In genomic region chr14:121417594-121417993, GRCm38 (mm10) we compare ENCODE assay signal across 11 mouse cellular contexts. TPM values are rescaled to one million over a fixed set of nuclear protein-coding genes. Genes with fewer than 3 reads are reported as not detected.
DNase-seq lines count a peak whose midpoint lies in the region; ATAC-seq and TF ChIP-seq lines count a peak whose summit lies in the region.
"Had no signal": no experiment of that assay in that cellular context is flagged by ENCODE, and none has a peak within 500 bp of the region (broad histone marks: within the 10 kb centered on the region; RNA-seq: fewer than 3 reads in every experiment).

No protein-coding gene starts in this region.

- H3K36me3 ChIP-seq in limb, embryonic 14.5 days (ENCODE audit: control insufficient read depth, insufficient read depth, low read length): no peaks in the 10 kb centered on the region
- H3K36me3 ChIP-seq in limb, embryonic 10.5 days: no peaks in the 10 kb centered on the region
- H3K36me3 ChIP-seq: hindbrain, embryonic 13.5 days had no signal

- no peaks in the 10 kb centered on the region for H3K9me3 ChIP-seq in limb, embryonic 14.5 days (ENCODE audit: control insufficient read depth, low read length)
- no peaks in the 10 kb centered on the region for H3K9me3 ChIP-seq in limb, embryonic 10.5 days (replicated peaks)
- H3K9me3 ChIP-seq: hindbrain, embryonic 13.5 days had no signal

- 74% methylated on average over 5 of the region's 5 CpGs for WGBS in limb, embryonic 14.5 days
- WGBS in limb, embryonic 10.5 days: 92% methylated on average over 5 of the region's 5 CpGs

- H3K4me3 ChIP-seq in gastrocnemius, adult 2 months: no peak overlapping the region
- no peak overlapping the region for H3K4me3 ChIP-seq in limb, embryonic 14.5 days (replicated peaks; ENCODE audit: low read length)
- H3K4me3 ChIP-seq in limb, embryonic 10.5 days: no peak overlapping the region
- H3K4me3 ChIP-seq: heart, adult 2 months; hindbrain, embryonic 13.5 days had no signal

- peak; percentile 25 for DNase-seq in gastrocnemius, adult 2 months
- DNase-seq in gastrocnemius, adult 8-10 months (ENCODE audit: low spot score in 2 of 2): no peak
- DNase-seq in limb, embryonic 14.5 days (ENCODE audit: low spot score): peak; percentile 44
- DNase-seq in limb, embryonic 10.5 days (ENCODE audit: low spot score): no peak
- DNase-seq in fibroblast of lung, adult 2 months (ENCODE audit: low read depth): peak; percentile 61
- DNase-seq in urinary bladder, postnatal 14 days (ENCODE audit: low spot score): peak; percentile 84
- DNase-seq in left cerebral cortex, adult 8-10 months (ENCODE audit: low spot score in 2 of 2): no peak
- no peak for DNase-seq in testis, postnatal 10 days (ENCODE audit: low spot score)
- DNase-seq: cerebellum, adult 11 months; heart, adult 2 months had no signal

- no peak for TF ChIP-seq POLR2A in limb, embryonic 14.5 days (IDR thresholded peaks at IDR 0.05; ENCODE audit: borderline replicate concordance, extremely low read depth, insufficient read depth, insufficient read length)

- ATAC-seq in limb, embryonic 14.5 days (ENCODE audit: low FRiP score, low read depth): no peak

- intact Hi-C loops in gastrocnemius, adult 2 months (cut with DNase I): no loop called here

- H3K9ac ChIP-seq in limb, embryonic 14.5 days (ENCODE audit: low read depth, low read length, severe bottlenecking): no peak overlapping the region
- H3K9ac ChIP-seq: hindbrain, embryonic 13.5 days had no signal

- no peak overlapping the region for H3K27ac ChIP-seq in gastrocnemius, adult 2 months
- H3K27ac ChIP-seq in limb, embryonic 14.5 days (replicated peaks; ENCODE audit: low read depth, low read length): no peak overlapping the region
- H3K27ac ChIP-seq in limb, embryonic 10.5 days: no peak overlapping the region
- H3K27ac ChIP-seq: heart, adult 2 months; hindbrain, embryonic 13.5 days had no signal

- no peaks in the 10 kb centered on the region for H3K27me3 ChIP-seq in limb, embryonic 14.5 days (ENCODE audit: control insufficient read depth, insufficient read depth, low read length)
- H3K27me3 ChIP-seq in limb, embryonic 10.5 days (ENCODE audit: low read depth, poor library complexity, severe bottlenecking): no peaks in the 10 kb centered on the region
- H3K27me3 ChIP-seq: hindbrain, embryonic 13.5 days had no signal

- H3K4me2 ChIP-seq in limb, embryonic 14.5 days (replicated peaks; ENCODE audit: low read depth, low read length, severe bottlenecking): no peak overlapping the region
- H3K4me2 ChIP-seq: hindbrain, embryonic 13.5 days had no signal

- no peak for TF ChIP-seq CTCF in gastrocnemius, adult 2 months (IDR thresholded peaks at IDR 0.05)

- H3K4me1 ChIP-seq in limb, embryonic 14.5 days (ENCODE audit: control insufficient read depth, insufficient read depth, low read length): no peaks in the 10 kb centered on the region; the same call in 1 of the 2 replicates
- peaks cover 3% of the 10 kb centered on the region; the same call in 1 of the 2 replicates for H3K4me1 ChIP-seq in limb, embryonic 10.5 days
- H3K4me1 ChIP-seq: hindbrain, embryonic 13.5 days had no signal

RNA-seq across cellular contexts. Expression of gene Stk24, which starts 37.8 kb away (rescaled TPM):
- total RNA-seq in gastrocnemius, adult 2 months (2021): 10 to 100 TPM; 29.7 to 40.0 TPM
- total RNA-seq in gastrocnemius, adult 8-10 months (2022): 10 to 100 TPM; 25.2 to 34.5 (median 31.9) TPM
- 37.6 and 40.6 TPM in 2 replicates for polyA plus RNA-seq in limb, embryonic 14.5 days (2012; rRNA removed)
- 46.7 and 50.7 TPM in 2 replicates for polyA plus RNA-seq in limb, embryonic 14.5 days (2014; fragmentation: Nextera tagmentation; extraction: Ambion mirVana)
- polyA plus RNA-seq in limb, embryonic 10.5 days (2016; fragmentation: Nextera tagmentation; extraction: Ambion mirVana): 43.2 and 43.8 TPM in 2 replicates
- total RNA-seq in left cerebral cortex, adult 8-10 months (2022): 10 to 100 TPM; 62.3 to 71.6 (median 64.9) TPM

Comparison
In these comparisons a context has a peak if more than half of its experiments do, and no peak if none do; other contexts are left out.
1. DNase-seq: peak in gastrocnemius, adult 2 months (single experiment), limb, embryonic 14.5 days (single experiment), fibroblast of lung, adult 2 months (single experiment) and urinary bladder, postnatal 14 days (single experiment); none in gastrocnemius, adult 8-10 months (0 of 2), limb, embryonic 10.5 days (single experiment), left cerebral cortex, adult 8-10 months (0 of 2) and testis, postnatal 10 days (single experiment).